Mouse (Mus musculus): Measurements from ENCODE around the gene Mbnl1. TPM values are rescaled to one million over a fixed set of nuclear protein-coding genes. Genes with fewer than 3 reads are reported as not detected.
"Not testable (repeated sequence)": the region's sequence is repeated elsewhere in the genome, so short reads cannot be mapped to it uniquely, and the experiment has no call there.

The Mbnl1 gene
- polyA plus RNA-seq, 1 experiment, result 137 TPM

DNA sequence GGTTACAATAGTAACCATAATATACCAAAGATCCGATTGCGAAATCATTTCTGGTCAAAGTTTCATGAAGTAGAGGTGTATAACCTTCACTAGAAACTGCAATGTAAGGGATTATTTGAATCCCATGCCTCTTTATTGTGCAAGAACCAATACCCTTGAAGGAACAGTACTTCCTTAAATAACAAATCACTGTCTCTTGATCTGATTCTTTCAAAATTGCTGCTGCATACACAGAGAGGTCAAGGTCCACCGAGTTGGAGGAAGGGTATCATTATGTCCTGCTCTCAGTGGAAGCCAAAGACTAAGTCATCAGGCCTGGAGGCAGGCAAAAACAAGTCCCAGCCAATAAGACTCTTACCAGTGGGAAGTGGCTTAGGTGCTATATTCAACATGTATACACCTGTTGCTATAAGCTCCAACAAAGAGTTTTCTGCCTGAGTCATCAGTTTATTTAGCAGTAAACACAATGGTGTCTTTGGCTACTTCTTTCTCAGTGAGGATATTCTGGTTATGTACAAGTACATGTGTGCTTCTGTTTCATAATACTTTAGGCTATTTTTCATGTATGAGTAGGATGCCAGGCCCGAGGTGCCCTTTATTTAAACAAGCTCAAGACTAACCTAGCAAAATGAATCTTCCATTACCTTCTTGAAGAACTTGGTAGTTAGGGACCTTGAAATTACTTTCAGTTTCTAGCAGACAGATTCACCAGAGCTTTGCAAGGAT is 13.5 kb downstream of the Mbnl1 start:
- 91% methylated on average over 4 of the region's 4 CpGs for WGBS
- no peaks in the 10 kb centered on the region for H3K4me1 ChIP-seq (ENCODE audit: control insufficient read depth, insufficient read depth, low read length)

DNA sequence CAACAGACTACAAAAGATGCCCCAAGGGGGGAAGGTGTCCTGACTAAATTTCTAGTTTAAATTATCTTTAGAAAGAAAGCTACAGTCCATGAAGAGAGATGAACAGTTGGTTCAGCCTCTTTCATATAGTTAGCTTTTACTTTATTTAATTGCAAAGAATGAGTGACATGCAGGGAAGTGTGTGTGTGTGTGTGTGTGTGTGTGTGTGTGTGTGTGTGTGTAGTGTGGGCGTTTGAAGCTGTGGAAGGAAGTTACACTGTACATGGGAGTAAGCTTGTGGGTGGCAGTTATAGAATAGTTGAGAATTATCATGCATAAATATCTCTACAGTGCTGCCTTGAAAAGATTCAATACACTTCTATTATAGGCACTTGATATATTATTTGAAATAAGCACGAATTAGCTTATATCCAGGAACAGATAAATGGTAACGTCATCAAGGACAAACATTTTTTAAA is 14.1 kb downstream of the Mbnl1 start:
- WGBS, result 82% methylated on average over 3 of the region's 3 CpGs
- TF ChIP-seq CTCF (IDR thresholded peaks at IDR 0.05; ENCODE audit: insufficient read depth, low read depth, low read length) (no peak), POLR2A (IDR thresholded peaks at IDR 0.05; ENCODE audit: insufficient read depth, low read depth, low read length) (no peak)
- H3K4me3 ChIP-seq (ENCODE audit: insufficient read depth, low read depth, low read length), result no peak overlapping the region
- H3K27ac ChIP-seq (ENCODE audit: insufficient read depth, low read depth, low read length), result no peak overlapping the region
- no peaks in the 10 kb centered on the region for H3K4me1 ChIP-seq (ENCODE audit: control insufficient read depth, insufficient read depth, low read length)

More for the DNA sequence above, 13.5 kb downstream of the Mbnl1 start:
- TF ChIP-seq CTCF (IDR thresholded peaks at IDR 0.05; ENCODE audit: insufficient read depth, low read depth, low read length), result no peak
- no peak for TF ChIP-seq POLR2A (IDR thresholded peaks at IDR 0.05; ENCODE audit: insufficient read depth, low read depth, low read length)
- H3K4me3 ChIP-seq (ENCODE audit: insufficient read depth, low read depth, low read length), result no peak overlapping the region
- H3K27ac ChIP-seq (ENCODE audit: insufficient read depth, low read depth, low read length), result no peak overlapping the region

DNA sequence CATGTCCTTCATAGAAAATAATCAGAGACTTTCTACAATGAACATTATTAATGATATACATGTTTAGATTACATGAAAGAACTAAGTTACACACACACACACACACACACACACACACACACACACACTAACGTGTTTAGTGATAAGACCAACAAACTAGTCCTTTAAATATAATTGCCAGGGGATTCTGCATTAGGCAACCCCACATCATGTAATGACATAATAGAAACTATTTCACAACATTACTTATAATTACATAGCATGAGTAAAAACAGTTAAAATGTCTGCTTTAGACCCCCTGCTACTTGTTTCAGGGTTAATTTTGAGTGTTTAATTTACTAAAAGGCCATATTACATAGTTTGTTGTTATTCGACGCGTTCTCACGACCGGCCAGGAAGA is 16.9 kb downstream of the Mbnl1 start:
- H3K4me1 ChIP-seq (ENCODE audit: control insufficient read depth, insufficient read depth, low read length), result no peaks in the 10 kb centered on the region
- no peak overlapping the region for H3K27ac ChIP-seq (ENCODE audit: insufficient read depth, low read depth, low read length)
- 96% methylated on average over 6 of the region's 6 CpGs for WGBS
- H3K4me3 ChIP-seq (ENCODE audit: insufficient read depth, low read depth, low read length), result no peak overlapping the region
- TF ChIP-seq POLR2A (IDR thresholded peaks at IDR 0.05; ENCODE audit: insufficient read depth, low read depth, low read length) (no peak), CTCF (IDR thresholded peaks at IDR 0.05; ENCODE audit: insufficient read depth, low read depth, low read length) (no peak)

DNA sequence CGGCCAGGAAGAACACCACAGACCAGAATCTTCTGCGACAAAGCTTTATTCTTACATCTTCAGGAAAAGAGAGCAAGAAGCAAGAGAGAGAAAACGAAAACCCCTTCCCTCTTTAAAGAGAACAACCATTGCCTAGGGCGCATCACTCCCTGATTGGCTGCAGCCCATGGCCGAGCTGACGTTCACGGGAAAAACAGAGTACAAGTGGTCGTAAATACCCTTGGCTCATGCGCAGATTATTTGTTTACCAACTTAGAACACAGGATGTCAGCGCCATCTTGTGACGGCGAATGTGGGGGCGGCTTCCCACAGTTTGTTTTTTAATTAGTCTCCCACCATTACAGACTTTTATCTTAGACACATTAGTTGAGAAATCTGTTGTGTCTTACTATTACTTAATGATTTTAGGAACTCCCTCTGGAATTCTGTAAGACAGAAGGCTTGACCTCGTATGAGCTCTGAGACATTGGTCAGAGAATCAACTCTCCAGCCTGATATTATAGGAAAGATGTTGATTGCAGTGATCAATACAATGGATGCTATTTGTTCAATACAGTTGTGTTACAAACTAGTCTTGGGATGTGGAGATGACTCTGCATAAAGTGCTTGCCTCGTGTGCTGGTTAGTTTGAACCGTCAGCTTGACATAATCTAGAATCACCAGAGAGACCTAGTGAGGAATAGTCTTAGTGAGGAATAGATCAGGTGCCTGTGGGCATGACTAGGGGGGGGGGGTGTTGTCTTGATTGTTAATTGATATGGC is 22.3 kb downstream of the Mbnl1 start:
- not testable (repeated sequence) for H3K4me1 ChIP-seq (ENCODE audit: control insufficient read depth, insufficient read depth, low read length); H3K4me3 ChIP-seq (ENCODE audit: insufficient read depth, low read depth, low read length); H3K27ac ChIP-seq (ENCODE audit: insufficient read depth, low read depth, low read length)
- 47% methylated on average over 9 of the region's 16 CpGs for WGBS

DNA sequence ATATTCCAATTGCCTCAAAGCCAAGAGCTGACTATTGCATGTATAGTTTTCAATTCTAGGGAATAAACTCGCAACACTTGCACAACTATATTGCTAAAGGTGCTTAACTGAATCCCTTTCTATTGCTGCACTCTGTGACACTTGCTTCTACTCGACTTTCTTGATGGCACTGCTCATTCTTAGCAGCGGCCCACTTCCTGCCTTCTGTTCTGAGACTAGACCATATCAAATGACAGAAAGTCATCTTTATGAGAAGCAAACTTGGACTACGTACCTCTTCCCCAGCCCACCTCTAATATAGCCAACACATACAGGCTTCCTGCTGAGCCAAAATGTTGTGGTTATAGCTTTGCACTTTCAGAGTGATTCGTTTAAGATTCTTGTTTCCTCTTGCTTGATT is 23.6 kb downstream of the Mbnl1 start:
- Histone ChIP-seq H3K4me3 (ENCODE audit: insufficient read depth, low read depth, low read length) (no peak overlapping the region), H3K27ac (ENCODE audit: insufficient read depth, low read depth, low read length) (no peak overlapping the region), H3K4me1 (ENCODE audit: control insufficient read depth, insufficient read depth, low read length) (no peaks in the 10 kb centered on the region)
- WGBS, result 87% methylated on average over 5 of the region's 5 CpGs
- TF ChIP-seq CTCF (IDR thresholded peaks at IDR 0.05; ENCODE audit: insufficient read depth, low read depth, low read length), result no peak
- TF ChIP-seq POLR2A (IDR thresholded peaks at IDR 0.05; ENCODE audit: insufficient read depth, low read depth, low read length), result no peak

DNA sequence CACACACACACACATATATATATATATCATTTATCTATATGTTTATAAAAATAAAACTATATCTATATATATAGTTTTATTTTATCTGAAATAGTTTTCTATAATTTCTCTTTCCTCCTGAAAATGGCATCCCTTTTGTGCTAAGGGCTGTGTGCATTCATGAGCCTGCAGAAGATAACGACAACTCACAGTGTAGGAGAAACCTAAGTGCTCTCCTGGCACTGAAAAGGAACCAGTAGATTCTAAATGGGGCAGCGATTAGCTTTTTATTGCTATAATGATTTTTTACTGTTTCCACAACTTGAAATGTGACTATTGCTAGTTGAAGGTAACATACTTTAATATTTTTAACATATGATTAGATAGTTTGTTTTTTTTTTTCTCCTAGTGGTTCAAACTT is 25.5 kb downstream of the Mbnl1 start:
- no peak overlapping the region for H3K4me3 ChIP-seq (ENCODE audit: insufficient read depth, low read depth, low read length)
- H3K27ac ChIP-seq (ENCODE audit: insufficient read depth, low read depth, low read length), result no peak overlapping the region
- H3K4me1 ChIP-seq (ENCODE audit: control insufficient read depth, insufficient read depth, low read length), result no peaks in the 10 kb centered on the region
- 83% methylated on average over 2 of the region's 2 CpGs for WGBS
- no peak for TF ChIP-seq CTCF (IDR thresholded peaks at IDR 0.05; ENCODE audit: insufficient read depth, low read depth, low read length)

DNA sequence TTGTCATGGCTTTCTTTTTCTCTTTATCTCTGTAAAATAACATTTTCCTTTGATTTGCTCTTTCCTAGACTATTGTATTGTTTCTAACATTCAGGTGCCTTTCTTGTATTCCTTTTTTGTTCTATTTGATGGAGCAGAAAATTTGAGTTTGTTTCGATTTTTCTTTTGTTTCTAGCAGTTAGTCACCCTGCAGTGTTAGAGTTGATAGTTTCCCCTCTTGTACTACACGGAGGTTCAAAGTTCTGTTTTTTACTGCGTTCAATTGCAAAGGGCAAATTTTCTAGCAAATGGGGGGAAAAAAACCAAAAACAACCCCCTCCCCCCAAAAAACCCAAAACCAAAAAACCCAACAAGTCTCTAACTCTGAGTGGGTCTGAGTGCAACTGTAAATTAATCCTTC is 26.0 kb downstream of the Mbnl1 start:
- Histone ChIP-seq H3K27ac (ENCODE audit: insufficient read depth, low read depth, low read length) (no peak overlapping the region), H3K4me3 (ENCODE audit: insufficient read depth, low read depth, low read length) (no peak overlapping the region), H3K4me1 (ENCODE audit: control insufficient read depth, insufficient read depth, low read length) (no peaks in the 10 kb centered on the region)
- TF ChIP-seq POLR2A (IDR thresholded peaks at IDR 0.05; ENCODE audit: insufficient read depth, low read depth, low read length) (no peak), CTCF (IDR thresholded peaks at IDR 0.05; ENCODE audit: insufficient read depth, low read depth, low read length) (no peak)
- 82% methylated on average over 3 of the region's 3 CpGs for WGBS

DNA sequence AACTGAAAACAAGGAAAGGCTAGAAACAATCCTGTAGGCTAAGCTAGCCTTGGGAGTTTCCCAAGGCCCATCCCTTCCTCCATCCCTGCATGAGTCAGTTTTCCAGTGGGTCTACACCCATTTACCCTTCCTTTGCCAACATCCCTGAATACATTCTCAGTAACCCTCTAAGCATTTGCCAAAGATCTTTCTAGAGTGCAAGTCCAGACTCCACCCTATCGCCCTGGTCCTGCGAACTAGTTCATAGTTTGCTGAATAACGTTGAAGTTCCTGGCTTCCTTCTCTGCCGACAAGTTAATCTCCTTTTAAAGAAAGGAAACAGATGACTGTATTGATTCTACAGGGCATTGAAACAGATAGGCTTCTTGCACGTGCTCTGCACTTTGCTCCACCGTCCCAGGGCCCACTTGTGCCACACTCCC is 26.5 kb downstream of the Mbnl1 start:
- Histone ChIP-seq H3K4me1 (ENCODE audit: control insufficient read depth, insufficient read depth, low read length) (no peaks in the 10 kb centered on the region), H3K4me3 (ENCODE audit: insufficient read depth, low read depth, low read length) (no peak overlapping the region), H3K27ac (ENCODE audit: insufficient read depth, low read depth, low read length) (no peak overlapping the region)
- TF ChIP-seq CTCF (IDR thresholded peaks at IDR 0.05; ENCODE audit: insufficient read depth, low read depth, low read length) (no peak), POLR2A (IDR thresholded peaks at IDR 0.05; ENCODE audit: insufficient read depth, low read depth, low read length) (no peak)
- WGBS, result 59% methylated on average over 6 of the region's 6 CpGs

DNA sequence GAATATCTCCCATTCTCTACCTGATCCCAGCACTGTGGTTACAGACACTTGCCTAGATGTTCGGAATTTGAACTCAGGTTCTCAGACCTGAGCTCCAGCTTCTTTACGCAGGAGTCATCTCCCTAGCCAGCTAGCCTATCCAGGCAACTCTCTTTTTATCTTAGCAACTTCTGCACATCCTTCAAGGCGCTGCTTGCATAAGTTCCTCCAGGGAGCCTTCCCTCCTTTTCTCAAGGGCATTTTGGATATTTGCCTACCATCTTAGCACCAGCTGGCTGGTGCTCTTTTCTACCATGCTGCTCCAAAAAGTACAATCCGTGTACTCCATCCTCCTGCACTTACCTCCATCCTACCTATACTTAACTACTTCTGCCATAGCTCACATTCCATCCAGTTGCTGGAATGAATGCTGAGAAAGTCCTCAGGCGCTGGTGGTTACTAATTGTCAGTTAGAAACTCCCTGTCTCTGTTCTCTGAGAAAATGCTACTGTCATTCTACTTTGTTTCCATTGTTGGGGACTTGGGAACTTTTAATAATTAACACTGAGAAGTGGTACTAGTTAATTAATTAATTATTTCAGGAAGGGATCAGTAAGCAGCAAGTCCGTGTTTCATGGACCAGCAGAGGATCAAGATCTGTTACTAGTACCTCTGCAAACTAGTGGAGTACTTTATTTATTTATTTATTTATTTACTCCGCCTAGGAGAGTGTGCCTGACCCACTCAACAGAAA is 27.3 kb downstream of the Mbnl1 start:
- Histone ChIP-seq H3K27ac (ENCODE audit: insufficient read depth, low read depth, low read length) (no peak overlapping the region), H3K4me3 (ENCODE audit: insufficient read depth, low read depth, low read length) (no peak overlapping the region), H3K4me1 (ENCODE audit: control insufficient read depth, insufficient read depth, low read length) (no peaks in the 10 kb centered on the region)
- WGBS, result 47% methylated on average over 7 of the region's 7 CpGs
- no peak for TF ChIP-seq CTCF (IDR thresholded peaks at IDR 0.05; ENCODE audit: insufficient read depth, low read depth, low read length)
- no peak for TF ChIP-seq POLR2A (IDR thresholded peaks at IDR 0.05; ENCODE audit: insufficient read depth, low read depth, low read length)
